ENCODE assay signal across 12 mouse cellular contexts in genomic region chr16:76575281-76575680, GRCm38 (mm10).
DNase-seq lines count a peak whose midpoint lies in the region.
"Had no signal": no experiment of that assay in that cellular context is flagged by ENCODE, and none has a peak within 500 bp of the region (broad histone marks: within the 10 kb centered on the region; RNA-seq: fewer than 3 reads in every experiment).

No protein-coding gene starts in this region.

- peak; percentile 20 to 35 for DNase-seq in frontal cortex, adult 2 months (ENCODE audit: extremely low spot score in 1 of 2, low spot score in 1 of 2)
- no peak for DNase-seq in frontal cortex, postnatal 10 days (ENCODE audit: low spot score in 2 of 2)
- DNase-seq in thymus, postnatal 0 days (ENCODE audit: low spot score) = peak; percentile 53
- DNase-seq in thymus, adult 18-20 months = no peak
- peak; percentile 9 for DNase-seq in induced T-regulatory cell, adult 2 months (ENCODE audit: low read depth)
- no peak for DNase-seq in cerebellum, adult 9-10 months
- no peak for DNase-seq in gastrocnemius, postnatal 10 days
- DNase-seq: adrenal gland, adult 2 months; cerebellum, postnatal 25 days; heart, postnatal 4 days; kidney, adult 18-20 months; liver, postnatal 0 days had no signal

Comparison
In these comparisons a context has a peak if more than half of its experiments do, and no peak if none do; other contexts are left out.
1. DNase-seq: peak in frontal cortex, adult 2 months (2 of 2), thymus, postnatal 0 days (single experiment) and induced T-regulatory cell, adult 2 months (single experiment); none in frontal cortex, postnatal 10 days (0 of 2), thymus, adult 18-20 months (0 of 2), cerebellum, adult 9-10 months (single experiment) and gastrocnemius, postnatal 10 days (single experiment).